Mouse (Mus musculus) testis, postnatal 10 days (tissue): Measurements from ENCODE around the gene Vill.

ENCODE experiments used
- DNase-seq: peaks from one replicate; pipeline ENCODE4 v3.0.0; 2021; ENCODE audit warnings: low spot score

Gene Vill

GRCm38 (mm10) chr9:119080040-119080675 is 27.6 kb downstream of the Vill start:
- DNase-seq: no peak

GRCm38 (mm10) chr9:119082039-119082438 is 29.5 kb downstream of the Vill start:
- no peak for DNase-seq

DNA sequence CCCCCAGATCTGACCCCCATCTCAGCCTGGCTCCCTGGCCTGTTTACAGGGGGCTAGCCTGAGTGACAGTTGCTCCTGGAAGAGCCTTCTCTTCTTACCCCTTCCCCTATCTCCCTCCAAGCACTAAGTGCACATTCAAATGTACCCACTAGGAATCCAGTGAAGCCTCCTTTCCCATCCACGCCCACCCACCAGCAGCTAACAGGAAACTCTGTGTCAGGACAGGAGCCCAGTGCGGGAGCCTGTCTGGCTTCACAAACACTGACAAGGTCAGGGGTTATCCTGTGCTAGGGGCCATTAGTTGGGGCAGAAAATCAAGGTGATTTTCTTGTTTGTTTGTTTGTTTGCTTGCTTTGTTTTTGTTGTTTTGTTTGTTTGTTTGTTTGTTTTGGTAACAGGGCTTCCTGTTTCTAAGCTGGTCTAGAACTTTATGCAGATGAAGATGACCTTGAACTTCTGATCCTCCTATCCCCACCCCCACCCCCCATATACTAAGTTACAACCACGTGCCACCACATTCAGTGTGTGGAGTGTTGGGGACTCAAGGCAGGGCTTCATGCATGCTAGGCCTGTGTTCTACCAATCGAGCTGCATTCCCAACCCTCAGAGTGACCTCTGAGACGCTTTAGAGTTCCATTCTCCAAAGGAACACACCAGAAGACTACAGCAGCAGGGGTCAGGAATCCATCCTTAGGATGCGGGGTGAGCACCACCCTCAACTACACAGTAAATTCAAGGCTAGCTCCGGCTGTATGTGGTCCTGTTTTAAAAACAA is 30.3 kb downstream of the Vill start:
- DNase-seq: no peak

- DNase-seq: no peak
These were observed 31.4 kb downstream of the Vill start for GRCm38 (mm10) chr9:119083966-119084365.

DNA sequence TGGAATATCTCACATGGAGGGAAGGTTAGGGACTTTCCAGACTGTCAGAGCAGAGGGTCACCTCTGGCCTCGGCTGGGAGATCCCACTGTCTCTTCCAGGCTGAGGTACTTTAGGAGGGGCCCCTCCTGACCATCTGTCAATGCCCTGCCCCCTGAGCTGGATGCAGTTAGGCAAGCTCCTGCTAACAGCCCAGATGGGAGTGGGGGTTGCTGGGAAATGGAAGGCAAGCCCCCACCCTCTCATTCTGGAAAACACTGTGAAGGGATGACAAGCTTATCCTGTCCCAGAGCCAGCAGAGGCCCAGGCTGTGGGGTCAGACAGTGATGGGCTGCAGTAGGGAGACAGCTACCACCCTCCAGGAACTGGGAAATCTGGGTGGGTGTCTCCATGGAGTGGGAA is 33.9 kb downstream of the Vill start:
- no peak for DNase-seq

- DNase-seq: no peak
These were observed 34.7 kb downstream of the Vill start for GRCm38 (mm10) chr9:119087309-119087708.

DNA sequence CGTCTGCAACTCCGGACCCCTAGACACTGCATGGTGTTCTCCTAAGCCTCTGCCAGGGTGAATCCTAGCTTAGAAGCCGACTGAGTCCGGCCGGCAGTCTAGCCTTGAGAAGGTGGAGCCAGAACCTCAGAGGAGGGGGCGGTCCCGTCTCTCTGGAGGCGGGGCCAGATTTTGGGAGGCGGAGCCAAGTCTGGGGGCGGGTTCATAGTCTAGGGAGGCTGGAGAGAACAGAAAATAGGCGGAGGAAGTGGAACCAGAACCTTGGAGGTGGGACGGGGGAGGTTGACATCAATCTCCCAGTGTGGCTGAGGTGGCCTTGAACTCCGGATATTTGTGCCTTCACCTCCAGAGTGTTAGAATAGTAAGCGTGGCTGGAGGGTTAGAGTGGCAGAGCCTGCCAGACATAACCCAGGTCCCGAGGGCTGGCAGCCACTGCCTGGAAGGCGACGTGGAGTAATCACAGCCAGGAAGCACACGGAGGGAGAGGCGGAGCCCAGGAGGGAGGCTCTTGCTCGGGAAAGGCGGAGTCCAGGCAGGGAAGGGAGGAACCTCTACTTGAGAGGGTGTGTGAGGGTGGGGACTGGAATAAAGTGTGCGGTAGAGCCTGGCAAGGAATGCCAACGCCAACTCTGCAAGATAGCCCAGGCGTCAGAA is 35.7 kb downstream of the Vill start:
- peak; percentile 97 for DNase-seq

- no peak for DNase-seq
These were observed 36.9 kb downstream of the Vill start for GRCm38 (mm10) chr9:119089437-119089836.

GRCm38 (mm10) chr9:119090462-119090861 is 37.9 kb downstream of the Vill start:
- no peak for DNase-seq

DNA sequence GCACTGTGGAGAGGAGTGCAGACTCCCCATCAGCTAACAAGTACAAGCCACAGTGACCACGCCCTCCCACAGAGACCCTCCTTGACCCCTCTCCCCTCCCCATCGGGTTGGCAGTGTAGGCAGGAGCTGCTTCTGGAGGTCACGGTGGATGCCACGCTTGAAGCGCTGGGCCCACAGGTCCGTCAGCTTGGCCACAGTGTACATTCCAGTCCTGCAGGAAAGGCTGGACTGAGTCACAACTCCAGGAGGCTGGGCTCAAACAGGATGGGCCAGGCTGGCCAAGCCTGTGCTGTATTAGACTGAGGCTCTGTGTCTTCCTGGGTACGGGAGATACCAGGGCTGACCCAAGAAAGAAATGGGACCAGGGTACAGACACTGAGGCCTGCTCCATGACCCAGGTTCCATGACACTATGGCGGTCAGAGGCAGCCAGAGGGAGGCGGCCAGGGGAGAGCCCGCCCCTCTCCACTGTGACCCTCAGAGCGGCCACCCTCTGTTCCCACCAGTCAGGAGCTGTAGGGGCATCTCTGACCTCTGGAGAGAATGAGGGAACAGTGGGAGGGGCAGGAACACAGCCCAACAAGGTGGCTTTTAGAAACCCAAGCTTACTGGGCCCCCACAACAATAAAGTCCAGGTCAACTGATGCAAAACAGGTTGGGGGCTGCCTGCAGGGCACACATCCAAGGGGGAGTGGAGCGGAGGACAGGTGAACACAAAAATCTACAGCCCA is 39.2 kb downstream of the Vill start:
- DNase-seq: no peak

DNA sequence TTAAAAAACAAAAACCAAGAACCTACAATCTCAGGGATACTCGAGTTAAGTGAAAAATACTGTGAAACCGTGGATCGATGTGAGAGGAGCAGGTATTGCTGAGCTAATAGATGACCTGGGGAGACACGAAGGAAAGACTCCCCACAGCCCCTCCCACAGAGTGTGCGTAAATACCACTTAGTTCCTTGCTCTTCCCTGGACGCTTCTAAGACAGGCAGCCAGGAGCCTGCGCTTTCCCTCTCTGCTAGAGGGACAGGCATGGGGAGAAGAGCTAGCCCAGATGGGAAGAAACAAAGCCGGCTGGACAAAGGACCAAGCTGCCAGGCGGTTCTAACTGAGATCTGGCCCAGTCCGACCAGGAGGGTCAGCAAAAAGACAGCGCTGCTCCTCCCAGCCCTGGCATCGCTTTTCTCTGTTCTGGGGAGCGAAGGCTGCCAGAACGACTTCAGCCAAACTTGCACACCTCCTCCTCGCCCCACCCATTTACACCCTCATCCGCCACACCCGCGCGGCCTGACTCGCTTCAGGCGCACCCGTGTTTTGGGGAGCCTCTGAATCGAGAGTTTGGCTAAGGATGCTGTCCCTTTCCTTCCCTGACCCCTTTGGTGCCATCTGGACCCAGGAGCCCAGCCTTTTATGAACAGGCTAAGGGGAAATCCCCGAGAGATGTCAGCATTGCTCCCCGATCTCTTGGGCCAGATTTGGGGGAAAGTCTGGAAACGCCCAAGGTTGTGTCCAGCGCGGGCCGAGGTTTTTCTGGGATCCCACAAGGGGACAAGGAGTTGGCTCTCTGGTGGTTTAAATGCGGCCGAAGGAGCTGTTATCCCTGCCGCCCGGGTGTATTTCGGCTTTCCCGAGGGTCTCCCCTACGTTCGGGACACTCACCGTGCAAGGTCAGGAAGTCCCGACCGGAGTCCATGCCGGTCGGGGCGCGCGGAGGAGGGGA is 40.2 kb downstream of the Vill start:
- peak; percentile 71 for DNase-seq

- DNase-seq: peak; percentile 96
These were observed 41.1 kb downstream of the Vill start, which contains the start of gene Plcd1 for GRCm38 (mm10) chr9:119093419-119094295. Gene Plcd1 (minus strand): TSS chr9:119093502.

- no peak for DNase-seq
These were observed 42.0 kb downstream of the Vill start for GRCm38 (mm10) chr9:119094462-119095109.

DNA sequence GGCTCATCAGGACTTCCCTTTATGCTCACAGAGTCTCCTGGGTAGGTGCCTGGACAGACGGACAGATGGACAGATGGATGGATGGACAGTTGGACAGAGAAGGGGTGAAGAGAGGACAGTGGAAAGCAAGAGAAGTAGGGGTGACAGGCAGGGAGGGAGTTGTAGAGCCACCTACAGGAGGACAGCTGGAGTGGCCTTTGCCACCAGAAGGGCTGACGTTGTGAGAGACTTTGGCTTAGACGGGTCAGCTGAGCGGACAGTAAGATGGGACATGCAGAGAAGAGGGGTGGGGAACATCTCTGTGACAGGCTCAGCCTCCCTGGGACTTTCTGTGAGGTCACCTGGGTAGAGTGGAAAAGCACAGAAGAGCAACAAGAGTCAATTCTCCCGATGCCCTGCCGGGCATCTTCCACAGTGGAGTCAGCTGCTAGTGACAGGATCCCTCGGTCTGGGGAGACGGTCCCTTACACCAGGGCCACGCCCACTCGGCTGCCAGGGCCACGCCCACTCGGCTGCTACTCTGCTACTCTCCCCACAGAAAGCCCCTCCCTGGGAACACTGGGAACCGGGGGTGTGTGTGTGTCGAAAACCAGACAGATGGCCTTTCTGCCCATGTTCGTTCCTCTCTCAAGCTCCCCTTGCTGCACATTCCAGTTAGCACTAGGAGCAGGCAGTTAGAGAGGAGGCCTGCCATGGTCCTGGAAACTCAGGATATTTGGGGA is 47.8 kb downstream of the Vill start:
- DNase-seq: peak; percentile 79

GRCm38 (mm10) chr9:119101992-119102782 is 49.6 kb downstream of the Vill start, which contains the start of gene Dlec1:
Gene Dlec1 (plus strand): TSS chr9:119102478.
- DNase-seq: peak; percentile 73

- no peak for DNase-seq
These were observed 50.2 kb downstream of the Vill start for GRCm38 (mm10) chr9:119102783-119103113.

GRCm38 (mm10) chr9:119107566-119107965 is 55.0 kb downstream of the Vill start:
- no peak for DNase-seq

GRCm38 (mm10) chr9:119109685-119110353 is 57.2 kb downstream of the Vill start:
- no peak for DNase-seq
